Mouse (Mus musculus): Measurements from ENCODE around the gene Calhm6.

- TF ChIP-seq CTCF (IDR thresholded peaks at IDR 0.05; ENCODE audit: low read depth) (no peak), EP300 (IDR thresholded peaks at IDR 0.05; ENCODE audit: low read depth) (no peak)
These were observed 39.3 kb downstream of the Calhm6 start for GRCm38 (mm10) chr10:34088515-34088914.
